Mouse (Mus musculus) spleen, adult 2 months (tissue): Measurements from ENCODE around the gene Trim32.

Source experiments
- CTCF ChIP-seq: fragments of 200-500 bp; IDR thresholded peaks from 2 replicates; pipeline ENCODE4 v1.5.1; 2011; ENCODE audit warnings: mild to moderate bottlenecking, inconsistent platforms; ENCODE audit not compliant: insufficient read depth, insufficient read length, insufficient replicate concordance; ENCODE audit errors: extremely low read depth
- POLR2A ChIP-seq: fragments of 200-500 bp; IDR thresholded peaks from 2 replicates; pipeline ENCODE4 v1.6.1; 2011; ENCODE audit warnings: low read depth, low read length, inconsistent platforms

- TF ChIP-seq CTCF (no peak), POLR2A (no peak)
Measured at GRCm38 (mm10) chr4:65580254-65580653, 24.5 kb upstream of the Trim32 start.
